Mouse (Mus musculus): ENCODE results near the gene Il12a.

The Il12a gene

DNA sequence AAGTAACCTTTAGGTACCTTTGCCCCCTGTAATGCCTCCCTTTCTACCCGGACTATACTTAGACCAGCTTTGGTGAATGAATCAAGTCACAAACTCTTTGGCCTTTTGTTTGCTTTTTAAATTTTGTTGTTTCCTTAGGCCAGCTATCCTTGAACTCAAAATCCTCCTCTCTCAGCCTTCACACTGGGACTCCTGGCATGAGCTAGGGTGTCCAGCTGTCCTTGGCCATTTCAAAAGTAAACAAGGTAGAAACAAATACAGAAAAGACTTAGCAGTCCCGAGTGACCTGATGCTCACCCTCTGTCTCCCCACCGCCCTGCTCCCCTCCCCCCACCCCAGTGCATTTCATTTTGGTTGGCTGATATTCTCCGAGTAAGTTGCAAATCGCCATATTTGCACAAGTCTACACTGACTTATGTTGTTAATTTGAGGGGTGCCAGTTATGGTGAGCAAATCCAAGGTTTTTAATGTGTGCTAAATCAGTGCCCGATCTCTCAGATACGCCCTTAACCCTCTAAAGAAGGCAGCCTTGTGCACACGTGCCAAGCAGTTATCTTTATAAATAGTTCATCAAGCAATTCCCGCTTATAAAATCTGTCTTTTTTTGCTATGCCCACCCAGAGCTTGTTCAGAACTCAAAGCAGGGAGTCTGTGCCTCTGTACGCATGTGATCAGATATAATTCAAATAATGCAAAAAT lies 14.3 kb upstream of the Il12a start:
- H3K9me3 ChIP-seq (ENCODE audit: low read length): peaks cover 4% of the 10 kb centered on the region
- H3K27me3 ChIP-seq (ENCODE audit: insufficient read depth, low read length): no peaks in the 10 kb centered on the region
- no peak overlapping the region for H3K4me3 ChIP-seq (replicated peaks; ENCODE audit: low read length)
- H3K36me3 ChIP-seq (ENCODE audit: insufficient read depth, low read length): no peaks in the 10 kb centered on the region
- H3K4me1 ChIP-seq (replicated peaks; ENCODE audit: low read depth, low read length): peaks cover 12% of the 10 kb centered on the region; the same call in 1 of the 2 replicates
- TF ChIP-seq CTCF (conservative IDR thresholded peaks at IDR 0.05; ENCODE audit: low read length): no peak
- TF ChIP-seq POU5F1 (IDR thresholded peaks at IDR 0.05; ENCODE audit: borderline replicate concordance, low read length): no peak
- TF ChIP-seq NANOG (IDR thresholded peaks at IDR 0.05; ENCODE audit: borderline replicate concordance, low read length): no peak

GRCm38 (mm10) chr3:68676831-68677303 lies 13.6 kb upstream of the Il12a start:
- Histone ChIP-seq H3K4me3 (replicated peaks; ENCODE audit: low read length) (peak overlapping the region; percentile 66), H3K4me1 (replicated peaks; ENCODE audit: low read depth, low read length) (peaks cover 12% of the 10 kb centered on the region; the same call in 1 of the 2 replicates), H3K27me3 (ENCODE audit: insufficient read depth, low read length) (no peaks in the 10 kb centered on the region), H3K36me3 (ENCODE audit: insufficient read depth, low read length) (no peaks in the 10 kb centered on the region), H3K9me3 (ENCODE audit: low read length) (peaks cover 4% of the 10 kb centered on the region)
- TF ChIP-seq CTCF (conservative IDR thresholded peaks at IDR 0.05; ENCODE audit: low read length): no peak
- no peak for TF ChIP-seq POU5F1 (IDR thresholded peaks at IDR 0.05; ENCODE audit: borderline replicate concordance, low read length)

GRCm38 (mm10) chr3:68678805-68679585 lies 11.4 kb upstream of the Il12a start:
- H3K9me3 ChIP-seq (ENCODE audit: low read length): peaks cover 4% of the 10 kb centered on the region
- TF ChIP-seq NANOG (IDR thresholded peaks at IDR 0.05; ENCODE audit: borderline replicate concordance, low read length): no peak
- TF ChIP-seq CTCF (conservative IDR thresholded peaks at IDR 0.05; ENCODE audit: low read length): no peak
- no peak for TF ChIP-seq POU5F1 (IDR thresholded peaks at IDR 0.05; ENCODE audit: borderline replicate concordance, low read length)
- no peak overlapping the region for H3K4me3 ChIP-seq (replicated peaks; ENCODE audit: low read length)
- no peaks in the 10 kb centered on the region for H3K27me3 ChIP-seq (ENCODE audit: insufficient read depth, low read length)
- H3K36me3 ChIP-seq (ENCODE audit: insufficient read depth, low read length): no peaks in the 10 kb centered on the region
- H3K4me1 ChIP-seq (replicated peaks; ENCODE audit: low read depth, low read length): peaks cover 12% of the 10 kb centered on the region; the same call in 1 of the 2 replicates

DNA sequence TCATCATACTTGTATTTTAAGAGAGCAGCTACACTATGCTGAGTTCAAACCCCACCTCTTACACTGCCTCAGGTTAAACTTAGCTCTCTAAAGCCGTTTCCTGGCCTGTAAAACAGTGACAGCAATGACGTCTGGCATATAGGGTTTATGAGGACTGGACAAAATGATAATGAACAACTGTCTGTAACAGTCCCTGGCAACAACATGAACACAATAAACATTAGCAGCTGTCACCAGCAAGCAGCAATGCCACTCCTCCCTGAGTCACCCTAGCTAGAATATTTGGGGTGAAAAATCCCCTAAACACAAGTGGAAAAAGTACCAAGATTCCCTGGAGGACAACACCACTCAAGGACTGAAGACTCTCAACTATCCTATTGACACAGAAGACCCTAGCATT lies 6.9 kb upstream of the Il12a start:
- peaks cover 4% of the 10 kb centered on the region for H3K9me3 ChIP-seq (ENCODE audit: low read length)
- no peak overlapping the region for H3K4me3 ChIP-seq (replicated peaks; ENCODE audit: low read length)
- no peak for TF ChIP-seq NANOG (IDR thresholded peaks at IDR 0.05; ENCODE audit: borderline replicate concordance, low read length)
- TF ChIP-seq CTCF (conservative IDR thresholded peaks at IDR 0.05; ENCODE audit: low read length): no peak
- no peak for TF ChIP-seq POU5F1 (IDR thresholded peaks at IDR 0.05; ENCODE audit: borderline replicate concordance, low read length)
- no peaks in the 10 kb centered on the region for H3K27me3 ChIP-seq (ENCODE audit: insufficient read depth, low read length)
- no peaks in the 10 kb centered on the region for H3K4me1 ChIP-seq (replicated peaks; ENCODE audit: low read depth, low read length)
- no peaks in the 10 kb centered on the region for H3K36me3 ChIP-seq (ENCODE audit: insufficient read depth, low read length)

DNA sequence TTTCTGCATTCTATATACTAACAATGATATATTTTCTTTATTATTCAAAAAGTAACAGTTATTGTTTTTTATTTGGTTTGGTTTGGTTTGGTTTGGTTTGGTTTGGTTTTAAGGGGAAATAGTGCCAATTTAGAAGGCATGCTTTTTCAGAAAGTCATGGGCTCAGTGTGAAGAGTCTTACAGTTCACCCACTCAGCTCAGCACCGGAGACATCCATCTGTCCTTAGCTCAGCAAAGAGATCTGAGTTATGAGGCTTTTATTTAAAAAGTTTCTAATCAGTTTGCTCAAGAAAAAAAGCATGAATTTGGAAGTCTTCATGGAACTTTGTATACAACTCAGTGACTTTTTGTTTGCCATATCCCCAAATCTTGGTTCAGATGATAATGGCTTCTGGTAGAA lies 6.2 kb upstream of the Il12a start:
- no peaks in the 10 kb centered on the region for H3K27me3 ChIP-seq (ENCODE audit: insufficient read depth, low read length)

GRCm38 (mm10) chr3:68686852-68687560 lies 3.4 kb upstream of the Il12a start:
- no peak for TF ChIP-seq NANOG (IDR thresholded peaks at IDR 0.05; ENCODE audit: borderline replicate concordance, low read length)
- TF ChIP-seq CTCF (conservative IDR thresholded peaks at IDR 0.05; ENCODE audit: low read length): no peak
- TF ChIP-seq POU5F1 (IDR thresholded peaks at IDR 0.05; ENCODE audit: borderline replicate concordance, low read length): no peak
- Histone ChIP-seq H3K4me3 (replicated peaks; ENCODE audit: low read length) (no peak overlapping the region), H3K27me3 (ENCODE audit: insufficient read depth, low read length) (peaks cover 22% of the 10 kb centered on the region), H3K9me3 (ENCODE audit: low read length) (no peaks in the 10 kb centered on the region), H3K36me3 (ENCODE audit: insufficient read depth, low read length) (no peaks in the 10 kb centered on the region), H3K4me1 (replicated peaks; ENCODE audit: low read depth, low read length) (no peaks in the 10 kb centered on the region)

More for the DNA sequence above, 6.2 kb upstream of the Il12a start:
- Histone ChIP-seq H3K4me1 (replicated peaks; ENCODE audit: low read depth, low read length) (no peaks in the 10 kb centered on the region), H3K36me3 (ENCODE audit: insufficient read depth, low read length) (no peaks in the 10 kb centered on the region), H3K9me3 (ENCODE audit: low read length) (peaks cover 4% of the 10 kb centered on the region), H3K4me3 (replicated peaks; ENCODE audit: low read length) (no peak overlapping the region)
- no peak for TF ChIP-seq CTCF (conservative IDR thresholded peaks at IDR 0.05; ENCODE audit: low read length)
- TF ChIP-seq POU5F1 (IDR thresholded peaks at IDR 0.05; ENCODE audit: borderline replicate concordance, low read length): no peak
- TF ChIP-seq NANOG (IDR thresholded peaks at IDR 0.05; ENCODE audit: borderline replicate concordance, low read length): no peak

DNA sequence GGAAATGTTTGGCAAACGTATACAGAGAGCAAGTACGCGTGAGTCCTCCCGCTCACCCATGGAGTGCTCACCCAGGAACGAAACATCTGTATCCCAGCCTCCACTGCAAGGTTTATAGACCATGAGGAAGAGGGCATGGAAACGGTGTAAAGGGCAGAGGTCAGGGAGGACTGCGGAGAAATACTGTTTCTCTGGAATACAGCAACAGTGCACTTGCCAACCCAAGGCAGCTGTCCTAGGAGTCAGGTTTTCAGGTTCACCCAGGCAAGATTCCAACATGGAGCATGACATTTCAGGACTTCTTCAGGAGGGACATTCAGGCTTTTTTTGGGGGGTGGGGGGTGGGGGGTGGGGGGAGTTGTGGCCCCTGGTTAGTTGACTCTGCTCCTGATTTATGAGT lies 1.1 kb upstream of the Il12a start:
- H3K4me3 ChIP-seq (replicated peaks; ENCODE audit: low read length): no peak overlapping the region
- peaks cover 12% of the 10 kb centered on the region for H3K4me1 ChIP-seq (replicated peaks; ENCODE audit: low read depth, low read length)
- peaks cover 36% of the 10 kb centered on the region for H3K27me3 ChIP-seq (ENCODE audit: insufficient read depth, low read length)
- no peaks in the 10 kb centered on the region for H3K9me3 ChIP-seq (ENCODE audit: low read length)
- no peak for TF ChIP-seq NANOG (IDR thresholded peaks at IDR 0.05; ENCODE audit: borderline replicate concordance, low read length)
- no peak for TF ChIP-seq POU5F1 (IDR thresholded peaks at IDR 0.05; ENCODE audit: borderline replicate concordance, low read length)
- no peak for TF ChIP-seq CTCF (conservative IDR thresholded peaks at IDR 0.05; ENCODE audit: low read length)
- H3K36me3 ChIP-seq (ENCODE audit: insufficient read depth, low read length): no peaks in the 10 kb centered on the region
